Mouse (Mus musculus) gastrocnemius, adult 8-10 months (tissue): ENCODE data around the gene Pbx1. TPM values are rescaled to one million over a fixed set of nuclear protein-coding genes. Genes with fewer than 3 reads are reported as not detected.

Experiments
- DNase-seq, 2 experiments: peaks; one replicate each; pipeline ENCODE4 v3.0.0; 2022; ENCODE audit warnings: low spot score in 2 of 2
- total RNA-seq, 4 experiments: library from RNA; stranded (reverse); gene quantifications; 2 replicates each; pipeline ENCODE4 v1.2.4; 2022

Gene Pbx1
- total RNA-seq, 4 experiments from 2014 or later = 18.8 to 23.7 (median 20.0) TPM

GRCm38 (mm10) chr1:168230858-168231257 lies 201.2 kb downstream of the Pbx1 start:
- DNase-seq = no peak

- no peak for DNase-seq
Observed at GRCm38 (mm10) chr1:168230134-168230533, 201.9 kb downstream of the Pbx1 start.

DNA sequence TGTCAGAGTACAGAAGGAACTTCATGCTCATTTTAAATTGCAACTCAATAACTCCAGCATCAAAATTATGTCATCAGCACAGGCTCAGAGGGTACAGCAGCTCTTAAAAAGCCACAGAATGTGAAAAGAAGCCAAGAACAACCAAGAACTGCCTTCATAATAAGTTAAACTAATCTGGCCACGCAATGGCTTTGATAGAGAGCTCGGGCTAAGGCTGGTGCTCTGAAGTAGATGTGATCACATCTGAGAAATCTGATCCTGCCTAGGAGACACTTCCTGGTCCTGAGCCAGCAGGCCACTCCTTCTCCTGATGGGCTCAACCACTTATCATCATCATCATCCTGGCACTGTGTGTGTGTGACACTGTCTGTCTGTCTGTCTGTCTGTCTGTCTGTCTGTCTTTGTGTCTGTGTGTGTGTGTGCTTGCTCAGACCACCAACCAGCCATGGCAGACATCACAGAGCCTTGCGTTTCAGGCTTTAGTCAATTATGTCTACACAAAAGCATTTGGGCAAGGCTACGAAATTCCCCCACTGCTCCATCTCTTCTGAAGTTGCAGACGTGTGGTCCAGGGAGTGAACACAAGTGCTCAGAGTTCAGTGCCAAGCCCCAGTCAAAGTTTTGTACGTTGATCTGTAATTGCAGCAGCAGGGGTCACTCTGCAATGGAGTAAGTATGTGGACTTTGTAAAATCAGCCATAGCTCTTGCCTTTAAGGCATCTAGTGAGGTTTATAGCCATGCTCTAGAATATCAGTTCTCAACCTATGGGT lies 203.1 kb downstream of the Pbx1 start:
- no peak for DNase-seq

GRCm38 (mm10) chr1:168226150-168226549 lies 205.9 kb downstream of the Pbx1 start:
- no peak for DNase-seq

GRCm38 (mm10) chr1:168225595-168226127 lies 206.4 kb downstream of the Pbx1 start:
- no peak for DNase-seq

DNA sequence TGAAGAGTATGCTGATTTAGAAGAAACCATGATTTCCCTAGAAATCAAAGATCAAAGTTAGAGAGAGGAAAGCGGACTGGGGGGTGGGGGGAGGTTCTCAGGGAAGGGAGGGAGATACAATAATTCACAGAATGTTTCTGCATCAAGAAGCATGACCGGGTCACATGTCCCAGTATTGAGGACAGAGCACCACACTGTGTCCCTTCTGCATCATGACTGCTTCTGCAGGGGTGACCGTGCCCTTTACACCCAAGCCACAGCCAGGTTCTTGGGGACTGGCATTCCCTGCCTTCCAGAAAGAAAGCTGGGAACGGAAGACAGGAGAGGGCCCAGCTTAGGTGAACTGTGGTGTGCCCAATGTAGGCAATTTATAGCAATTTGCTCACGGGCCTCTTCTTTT lies 207.9 kb downstream of the Pbx1 start:
- DNase-seq = no peak

- no peak for DNase-seq
Observed at GRCm38 (mm10) chr1:168222794-168223193, 209.3 kb downstream of the Pbx1 start.

DNA sequence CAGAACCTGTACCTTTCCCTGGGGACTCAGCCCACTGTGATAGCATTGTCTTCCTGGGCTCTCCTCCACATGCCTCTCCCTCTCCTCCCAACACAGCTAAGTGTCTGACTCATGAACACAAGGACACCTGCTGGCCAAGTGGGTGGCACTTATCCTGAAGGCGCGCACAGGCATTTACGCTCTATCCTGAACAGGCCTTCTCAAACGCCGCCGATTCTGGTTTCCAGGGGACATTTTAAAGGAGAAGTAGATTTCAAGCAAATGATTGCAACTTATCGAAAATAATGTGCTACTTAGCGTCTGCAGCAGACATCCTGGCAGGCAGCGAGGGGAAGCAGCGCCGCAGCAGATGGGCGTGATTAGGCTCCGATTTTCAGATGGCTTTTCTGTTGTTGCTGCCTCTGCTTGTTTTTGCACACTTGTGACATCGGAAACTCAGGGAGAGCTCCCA lies 211.0 kb downstream of the Pbx1 start:
- no peak for DNase-seq

GRCm38 (mm10) chr1:168215896-168216747 lies 215.9 kb downstream of the Pbx1 start:
- peak in 1 of 2 experiments; percentile 23 for DNase-seq

GRCm38 (mm10) chr1:168215468-168215867 lies 216.6 kb downstream of the Pbx1 start:
- no peak for DNase-seq

- DNase-seq = peak; percentile 48
Observed at GRCm38 (mm10) chr1:168214040-168214443, 218.0 kb downstream of the Pbx1 start.

DNA sequence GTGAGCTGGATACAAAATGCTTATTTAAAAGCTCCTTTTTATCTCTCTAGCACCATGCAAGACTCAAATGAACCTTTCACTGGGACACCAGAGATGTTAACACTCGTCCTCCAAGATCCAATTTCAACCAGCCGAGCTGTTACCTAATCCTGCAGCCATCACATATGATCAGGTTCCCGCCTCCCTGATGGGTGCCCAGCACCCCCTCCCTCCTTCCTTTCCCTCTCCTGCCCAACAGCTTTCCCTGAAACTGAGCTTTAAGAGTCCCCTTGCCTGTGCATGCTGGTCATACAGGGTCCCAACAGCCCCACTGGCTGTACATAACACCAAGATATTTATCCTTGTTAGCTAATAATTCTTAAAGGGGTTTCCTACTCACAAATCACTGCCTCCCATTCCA lies 218.5 kb downstream of the Pbx1 start:
- DNase-seq = peak in 1 of 2 experiments; percentile 42

DNA sequence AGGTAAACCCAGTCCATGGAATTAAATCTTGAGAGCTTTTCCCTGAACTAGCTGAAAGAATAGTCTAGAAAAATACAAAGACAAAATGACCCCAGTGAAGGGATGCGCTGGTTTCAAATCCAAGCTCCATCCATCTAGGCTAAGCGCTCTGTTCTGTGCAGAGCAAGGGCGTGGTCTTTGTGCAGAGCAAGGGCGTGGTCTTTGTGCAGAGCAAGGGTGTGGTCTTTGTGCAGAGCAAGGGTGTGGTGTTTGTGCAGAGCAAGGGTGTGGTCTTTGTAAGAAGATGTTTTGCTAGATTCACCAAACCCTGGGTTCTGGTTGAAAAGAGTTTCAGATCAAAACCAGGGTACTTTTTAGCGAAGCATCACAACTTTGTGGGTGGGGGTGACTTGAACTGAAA lies 221.7 kb downstream of the Pbx1 start:
- no peak for DNase-seq

GRCm38 (mm10) chr1:168200570-168201156 lies 231.4 kb downstream of the Pbx1 start:
- no peak for DNase-seq

DNA sequence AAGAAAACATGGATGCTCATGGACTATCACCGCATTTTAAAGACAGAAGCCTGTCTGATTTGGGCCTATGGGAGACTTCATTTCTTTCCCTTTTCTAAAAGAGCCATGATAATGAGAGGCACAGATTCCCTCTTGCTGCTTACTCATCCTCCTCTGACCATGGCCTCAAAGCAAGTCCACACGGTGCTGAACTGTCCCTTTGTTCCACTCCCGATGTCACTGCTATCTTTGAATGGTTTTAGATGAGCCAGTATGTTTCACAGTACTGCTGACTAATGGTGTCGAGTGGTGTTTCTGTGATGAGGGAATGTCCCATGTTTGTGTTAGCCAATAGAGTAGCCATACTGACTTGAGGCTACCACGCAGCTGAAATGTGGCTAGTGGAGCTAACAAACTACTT lies 233.8 kb downstream of the Pbx1 start:
- DNase-seq = no peak

DNA sequence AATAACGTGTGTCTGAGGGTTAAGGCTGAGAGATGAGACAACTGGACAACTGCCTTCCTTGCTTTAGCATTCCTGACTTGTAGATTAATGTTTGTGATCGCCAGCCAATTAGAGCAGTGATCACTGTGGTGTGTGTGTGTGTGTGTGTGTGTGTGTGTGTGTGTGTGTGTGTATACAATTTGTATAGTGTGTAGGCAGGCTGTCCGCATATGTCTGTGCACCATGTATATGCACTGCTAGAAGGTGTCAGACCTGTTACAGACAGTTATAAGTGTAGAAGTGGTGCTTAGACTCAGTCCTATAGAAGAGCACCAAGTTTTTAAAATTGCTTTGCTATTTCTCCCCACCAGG lies 234.2 kb downstream of the Pbx1 start:
- no peak for DNase-seq

DNA sequence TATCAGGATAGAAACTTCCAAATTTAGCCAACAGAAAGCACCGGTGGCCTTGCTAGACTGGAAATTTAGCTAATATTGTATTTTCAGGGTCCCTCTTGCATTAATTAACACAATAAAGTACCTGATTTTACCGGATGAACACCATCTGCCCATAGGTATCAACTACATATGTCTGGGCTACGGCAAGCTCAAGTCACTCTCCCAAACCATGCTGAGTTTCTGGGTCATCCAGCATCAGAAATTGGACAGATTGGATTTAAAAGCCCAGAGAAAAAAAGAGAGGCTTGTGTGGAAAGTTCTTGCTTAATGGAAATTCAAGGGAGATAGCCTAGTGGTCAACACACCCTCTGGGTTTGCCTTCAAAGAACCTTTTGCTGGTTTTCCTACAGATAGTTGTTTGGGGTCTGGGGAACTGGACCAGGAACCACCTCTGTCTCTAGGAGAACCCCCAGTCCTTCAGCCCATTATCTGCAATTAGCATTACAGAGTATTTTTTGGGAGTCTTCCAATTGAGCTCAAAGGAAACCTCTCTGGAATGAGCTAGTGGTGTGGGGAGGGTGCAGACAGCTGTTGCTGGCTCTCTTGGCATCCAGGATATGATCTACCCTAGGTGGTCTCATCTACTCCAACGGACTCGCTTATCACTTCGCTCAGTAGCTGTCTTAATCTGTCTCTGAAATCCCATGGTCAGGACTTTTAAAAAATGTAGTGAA lies 234.7 kb downstream of the Pbx1 start:
- DNase-seq = no peak

DNA sequence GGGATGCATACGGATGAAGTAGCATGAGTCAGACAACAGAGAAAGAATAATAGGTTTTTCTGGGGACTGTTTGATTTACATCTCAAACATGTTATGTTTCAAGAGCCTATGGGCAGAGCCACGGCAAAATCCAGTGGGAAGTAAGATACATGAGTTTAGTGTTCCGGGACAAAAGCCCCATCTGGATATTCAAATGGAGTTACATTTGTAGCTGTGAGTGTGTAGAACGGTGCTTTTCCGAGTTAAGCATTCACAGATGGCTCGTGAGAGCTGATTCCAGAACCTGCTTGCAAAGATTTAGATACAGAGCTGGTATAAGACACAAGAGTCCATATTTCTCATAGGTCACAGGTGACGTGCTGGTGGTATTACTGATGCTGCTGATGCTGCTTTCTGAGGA lies 238.7 kb downstream of the Pbx1 start:
- no peak for DNase-seq

DNA sequence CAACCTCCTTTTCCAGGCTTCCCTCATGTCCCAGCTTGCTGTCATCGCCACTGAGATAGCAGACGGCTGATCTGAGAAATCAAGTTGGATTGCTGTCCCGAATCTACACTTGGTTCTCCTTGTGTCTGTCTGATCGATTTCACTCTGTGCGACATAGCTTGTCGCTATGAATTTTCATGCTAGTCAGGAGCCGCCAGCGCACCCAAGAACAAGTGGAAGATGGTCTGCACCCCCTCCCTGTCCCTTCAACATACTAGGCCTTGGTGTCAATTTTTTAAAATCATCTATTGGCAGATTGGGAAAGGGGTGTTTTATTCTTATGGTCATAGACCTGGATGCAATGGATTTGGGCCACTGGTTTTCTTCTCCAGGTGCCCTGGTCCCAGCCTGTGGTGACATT lies 249.3 kb downstream of the Pbx1 start:
- no peak for DNase-seq

GRCm38 (mm10) chr1:168180622-168181441 lies 251.2 kb downstream of the Pbx1 start:
- peak; percentile 46 to 80 for DNase-seq
